9 mouse cellular contexts compared by ENCODE assay signal in genomic region chr4:123685506-123686242, GRCm38 (mm10). TPM values are rescaled to one million over a fixed set of nuclear protein-coding genes. Genes with fewer than 3 reads are reported as not detected.
DNase-seq lines count a peak whose midpoint lies in the region; ATAC-seq and TF ChIP-seq lines count a peak whose summit lies in the region.
"Had no signal": no experiment of that assay in that cellular context is flagged by ENCODE, and none has a peak within 500 bp of the region (broad histone marks: within the 10 kb centered on the region; RNA-seq: fewer than 3 reads in every experiment).

No protein-coding gene starts in this region.

- no peak for TF ChIP-seq CTCF in heart, postnatal 0 days (IDR thresholded peaks at IDR 0.05; ENCODE audit: low read depth)
- no peak for TF ChIP-seq CTCF in heart, adult 2 months (IDR thresholded peaks at IDR 0.05)

- peak overlapping the region; percentile 67 for H3K4me3 ChIP-seq in heart, postnatal 0 days (ENCODE audit: low read depth, low read length)
- no peak overlapping the region for H3K4me3 ChIP-seq in heart, adult 2 months
- peak overlapping the region; percentile 57 for H3K4me3 ChIP-seq in brown adipose tissue, adult 24 weeks (ENCODE audit: insufficient read depth, low read depth, low read length)
- peak overlapping the region; percentile 91 for H3K4me3 ChIP-seq in forebrain, embryonic 10.5 days
- H3K4me3 ChIP-seq in liver, embryonic 11.5 days (ENCODE audit: low read depth, low read length): peak overlapping the region; percentile 72

- 54% methylated on average over 8 of the region's 8 CpGs for WGBS in heart, postnatal 0 days
- WGBS in heart, adult 2 months: 74% methylated on average over 8 of the region's 8 CpGs
- 56% methylated on average over 8 of the region's 8 CpGs for WGBS in forebrain, embryonic 10.5 days
- 60% methylated on average over 8 of the region's 8 CpGs for WGBS in liver, embryonic 11.5 days

- DNase-seq in heart, postnatal 0 days (ENCODE audit: low spot score): no peak
- no peak for DNase-seq in heart, adult 2 months
- no peak for DNase-seq in forebrain, embryonic 10.5 days (ENCODE audit: extremely low spot score, low spot score)
- DNase-seq in liver, embryonic 11.5 days (ENCODE audit: low spot score): no peak
- no peak for DNase-seq in urinary bladder, postnatal 4 days (ENCODE audit: low spot score in 2 of 2)
- no peak for DNase-seq in lung, adult 18-20 months

- H3K79me2 ChIP-seq in heart, adult 2 months (replicated peaks; ENCODE audit: control insufficient read depth, insufficient read depth, low read length): no peaks in the 10 kb centered on the region

- TF ChIP-seq POLR2A in heart, adult 2 months (IDR thresholded peaks at IDR 0.05; ENCODE audit: insufficient read depth, low read depth, low read length): no peak

- H3K4me1 ChIP-seq in heart, postnatal 0 days (ENCODE audit: control insufficient read depth, insufficient read depth): peaks cover 11% of the 10 kb centered on the region
- no peaks in the 10 kb centered on the region; the same call in 1 of the 2 replicates for H3K4me1 ChIP-seq in heart, adult 2 months (ENCODE audit: control insufficient read depth, insufficient read depth, low read length)
- peaks cover 5% of the 10 kb centered on the region for H3K4me1 ChIP-seq in brown adipose tissue, adult 24 weeks (ENCODE audit: control insufficient read depth, insufficient read depth, insufficient read length, low read length)
- H3K4me1 ChIP-seq in forebrain, embryonic 10.5 days: peaks cover 23% of the 10 kb centered on the region
- peaks cover 12% of the 10 kb centered on the region; the same call in 1 of the 2 replicates for H3K4me1 ChIP-seq in liver, embryonic 11.5 days (replicated peaks; ENCODE audit: control insufficient read depth, insufficient read depth, low read length)

- TF ChIP-seq EP300 in heart, postnatal 0 days (IDR thresholded peaks at IDR 0.05; ENCODE audit: low read depth): no peak
- TF ChIP-seq EP300 in heart, adult 2 months (IDR thresholded peaks at IDR 0.05; ENCODE audit: insufficient read depth, low read depth, low read length): no peak

- 0 out of 2 replicates have a peak, but pooled peaks cover 3% of the 10 kb centered on the region for H3K27me3 ChIP-seq in heart, postnatal 0 days (ENCODE audit: control insufficient read depth, insufficient read depth, low read length)
- 0 out of 2 replicates have a peak, but pooled peaks cover 2% of the 10 kb centered on the region for H3K27me3 ChIP-seq in heart, adult 2 months (ENCODE audit: control insufficient read depth, insufficient read depth, low read length)
- H3K27me3 ChIP-seq in forebrain, embryonic 10.5 days (ENCODE audit: poor library complexity, severe bottlenecking): peaks cover 25% of the 10 kb centered on the region
- H3K27me3 ChIP-seq in liver, embryonic 11.5 days (replicated peaks; ENCODE audit: control insufficient read depth, insufficient read depth, low read length): peaks cover 31% of the 10 kb centered on the region

- H3K4me2 ChIP-seq in heart, postnatal 0 days (ENCODE audit: low read depth, low read length): peak overlapping the region; percentile 99
- peak overlapping the region; percentile 99 for H3K4me2 ChIP-seq in liver, embryonic 11.5 days

- intact Hi-C loops in heart, adult 2 months (cut with DNase I): no loop called here

- no peak overlapping the region; the same call in 1 of the 2 replicates for H3K9ac ChIP-seq in heart, postnatal 0 days (replicated peaks; ENCODE audit: low read depth, low read length)
- no peak overlapping the region for H3K9ac ChIP-seq in heart, adult 2 months (ENCODE audit: low read depth, low read length)
- H3K9ac ChIP-seq in liver, embryonic 11.5 days (ENCODE audit: low read depth, low read length): no peak overlapping the region

- H3K36me3 ChIP-seq in heart, postnatal 0 days (replicated peaks; ENCODE audit: control insufficient read depth, insufficient read depth, low read length): peaks cover 7% of the 10 kb centered on the region; the same call in 1 of the 2 replicates
- H3K36me3 ChIP-seq in heart, adult 2 months (ENCODE audit: control insufficient read depth, insufficient read depth, low read length): no peaks in the 10 kb centered on the region
- peaks cover 14% of the 10 kb centered on the region for H3K36me3 ChIP-seq in forebrain, embryonic 10.5 days (replicated peaks)
- H3K36me3 ChIP-seq in liver, embryonic 11.5 days (ENCODE audit: control insufficient read depth, insufficient read depth, low read length): no peaks in the 10 kb centered on the region
- H3K36me3 ChIP-seq: G1E had no signal

- no peaks in the 10 kb centered on the region for H3K9me3 ChIP-seq in heart, postnatal 0 days (replicated peaks; ENCODE audit: control insufficient read depth, low read length)
- no peaks in the 10 kb centered on the region for H3K9me3 ChIP-seq in forebrain, embryonic 10.5 days
- H3K9me3 ChIP-seq in liver, embryonic 11.5 days (ENCODE audit: control insufficient read depth, low read length): no peaks in the 10 kb centered on the region

- no peak for ATAC-seq in heart, postnatal 0 days (ENCODE audit: insufficient read depth, low read depth)
- ATAC-seq in liver, embryonic 11.5 days (replicated peaks; ENCODE audit: low FRiP score): no peak
- ATAC-seq in granulocyte monocyte progenitor cell, adult 5-6 weeks (replicated peaks; ENCODE audit: poor library complexity, severe bottlenecking): no peak

- no peak overlapping the region for H3K27ac ChIP-seq in heart, postnatal 0 days (ENCODE audit: low read depth)
- H3K27ac ChIP-seq in heart, adult 2 months: no peak overlapping the region
- H3K27ac ChIP-seq in brown adipose tissue, adult 24 weeks (replicated peaks; ENCODE audit: low read depth, low read length): no peak overlapping the region
- H3K27ac ChIP-seq in forebrain, embryonic 10.5 days: no peak overlapping the region
- H3K27ac ChIP-seq in liver, embryonic 11.5 days (ENCODE audit: low read depth, low read length): no peak overlapping the region

RNA-seq across cellular contexts. Expression of gene Macf1, which starts 1.5 kb away (rescaled TPM):
- total RNA-seq in heart, postnatal 0 days (2014; rRNA removed; ENCODE audit: low replicate concordance): 236 and 250 TPM in 2 replicates
- 40.2 and 41.4 TPM in 2 replicates for polyA plus RNA-seq in heart, postnatal 0 days (2015; fragmentation: Nextera tagmentation; extraction: Ambion mirVana)
- total RNA-seq in heart, adult 2 months (2021): 100 to 1,000 TPM; 222 to 223 TPM
- 71.4 and 102 TPM in 2 replicates for polyA plus RNA-seq in heart, adult 2 months (2012; rRNA removed)
- polyA plus RNA-seq in brown adipose tissue, adult 24 weeks (2012; ENCODE audit: insufficient read depth, insufficient read length, missing spikeins): 74.3 and 90.1 TPM in 2 replicates
- polyA plus RNA-seq in forebrain, embryonic 10.5 days (2016; fragmentation: Nextera tagmentation; extraction: Ambion mirVana): 43.8 and 50.2 TPM in 2 replicates
- polyA plus RNA-seq in liver, embryonic 11.5 days (2014; fragmentation: Nextera tagmentation; extraction: Ambion mirVana): 35.3 and 36.5 TPM in 2 replicates
- total RNA-seq in granulocyte monocyte progenitor cell, adult 5-6 weeks (2014; fragmentation: Nextera tagmentation): 127 and 129 TPM in 2 replicates
- total RNA-seq in granulocyte monocyte progenitor cell, adult 5-6 weeks (2017): 162 and 174 TPM in 2 replicates

RNA-seq across cellular contexts. Expression of gene Ndufs5, which starts 32.3 kb away (rescaled TPM):
- 144 and 214 TPM in 2 replicates for total RNA-seq in heart, postnatal 0 days (2014; rRNA removed; ENCODE audit: low replicate concordance)
- 953 and 982 TPM in 2 replicates for polyA plus RNA-seq in heart, postnatal 0 days (2015; fragmentation: Nextera tagmentation; extraction: Ambion mirVana)
- 100 to 1,000 TPM; 410 to 474 TPM for total RNA-seq in heart, adult 2 months (2021)
- 197 and 331 TPM in 2 replicates for polyA plus RNA-seq in heart, adult 2 months (2012; rRNA removed)
- polyA plus RNA-seq in brown adipose tissue, adult 24 weeks (2012; ENCODE audit: insufficient read depth, insufficient read length, missing spikeins): 1,258 and 1,341 TPM in 2 replicates
- 299 and 315 TPM in 2 replicates for polyA plus RNA-seq in forebrain, embryonic 10.5 days (2016; fragmentation: Nextera tagmentation; extraction: Ambion mirVana)
- 312 and 323 TPM in 2 replicates for polyA plus RNA-seq in liver, embryonic 11.5 days (2014; fragmentation: Nextera tagmentation; extraction: Ambion mirVana)
- 173 and 190 TPM in 2 replicates for total RNA-seq in granulocyte monocyte progenitor cell, adult 5-6 weeks (2014; fragmentation: Nextera tagmentation)
- total RNA-seq in granulocyte monocyte progenitor cell, adult 5-6 weeks (2017): 168 and 215 TPM in 2 replicates
